Mouse (Mus musculus) mouse trophoblast stem cell (cell line): ENCODE measurements around the gene Mast1.
"Not testable (repeated sequence)": the region's sequence is repeated elsewhere in the genome, so short reads cannot be mapped to it uniquely, and the experiment has no call there.

ENCODE experiments used
- in situ Hi-C, 2 experiments: fragments of 300-500 bp; cut with MseI, MboI; formaldehyde crosslinking; loops; 2 replicates in 1 of 2; 3 replicates in 1 of 2; pipeline ENCODE4 v1.15.1; 2025

The Mast1 gene

DNA sequence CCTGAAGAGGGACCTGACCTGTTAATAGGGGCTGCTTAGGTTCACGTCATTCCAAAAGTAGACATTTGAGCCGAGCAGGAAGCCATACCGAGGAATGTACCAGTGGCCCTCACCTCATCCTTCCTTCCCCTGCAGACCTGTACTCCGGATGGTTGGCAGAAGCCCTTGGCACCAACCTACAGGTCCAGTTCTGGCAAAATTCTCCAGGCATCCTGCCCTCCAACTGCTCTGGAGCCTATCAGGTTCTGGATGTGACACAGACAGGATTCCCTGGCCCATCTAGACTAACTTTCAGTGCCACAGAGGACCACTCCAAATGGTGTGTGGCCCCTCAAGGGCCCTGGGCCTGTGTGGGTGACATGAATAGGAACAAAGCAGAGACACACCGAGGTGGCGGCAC, 26.6 kb downstream of the Mast1 start:
- in situ Hi-C loops, result no loop called here

DNA sequence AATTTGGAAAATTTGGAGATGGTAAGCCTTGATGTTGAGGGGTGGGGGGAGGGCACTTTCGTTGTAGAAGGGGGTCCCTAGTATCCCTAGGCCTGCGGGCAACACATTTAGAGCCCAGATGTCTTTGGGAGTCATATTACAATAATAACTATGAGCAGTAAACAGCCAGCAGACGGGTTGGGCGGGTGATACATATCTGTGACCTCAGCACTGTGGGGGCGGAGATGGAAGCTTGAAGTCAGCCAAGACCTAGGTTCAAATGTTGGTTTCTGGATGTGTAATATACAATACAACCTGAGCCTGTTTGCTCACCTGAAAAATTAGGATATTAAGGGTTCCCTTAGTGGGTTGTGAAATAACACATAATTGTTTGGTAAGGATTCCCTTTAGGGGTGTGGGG, 27.2 kb downstream of the Mast1 start:
- in situ Hi-C loops, result no loop called here

- in situ Hi-C loops, result no loop called here
Observed at GRCm38 (mm10) chr8:84909162-84909767, 27.9 kb downstream of the Mast1 start.

DNA sequence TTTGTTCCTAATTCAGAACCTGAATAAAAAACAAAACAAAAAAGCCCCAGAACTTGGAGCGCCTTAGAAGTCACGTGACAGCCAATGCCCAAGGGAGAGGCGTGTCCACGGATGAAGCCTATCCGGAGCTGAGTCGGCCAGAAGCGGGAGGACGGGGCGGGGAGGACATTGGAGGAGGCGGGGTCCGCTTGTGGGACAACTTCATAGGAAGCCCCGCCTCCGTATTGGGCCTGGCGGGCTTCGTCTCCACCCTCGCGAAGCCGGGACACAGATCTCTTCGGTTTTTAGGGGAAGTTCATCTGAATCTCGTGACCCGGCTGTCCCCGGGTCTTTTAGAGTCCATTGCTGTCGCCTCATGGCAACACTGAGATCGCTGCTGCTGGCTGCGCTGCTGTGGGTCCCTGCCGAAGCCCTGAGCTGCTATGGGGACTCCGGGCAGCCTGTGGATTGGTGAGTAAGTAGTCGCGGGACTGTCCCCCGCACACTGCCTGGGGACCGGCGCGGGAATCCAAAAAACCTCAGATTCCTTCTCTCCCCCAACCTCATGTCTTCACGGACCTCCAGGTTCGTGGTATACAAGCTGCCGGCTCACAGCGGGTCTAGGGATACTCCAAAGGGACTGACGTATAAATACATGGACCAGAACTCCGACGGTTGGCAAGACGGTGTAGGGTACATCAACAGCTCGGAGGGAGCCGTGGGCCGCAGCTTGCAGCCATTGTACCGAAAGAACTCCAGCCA, 28.6 kb downstream of the Mast1 start, which contains the start of gene Dnase2a:
Gene Dnase2a (plus strand): TSS at position 140 of the 741 bp plus-strand sequence.
- in situ Hi-C loops, result no loop called here

- in situ Hi-C loops, result not testable (repeated sequence)
Observed at GRCm38 (mm10) chr8:84907979-84908378, 29.2 kb downstream of the Mast1 start.

- in situ Hi-C loops, result no loop called here
Observed at GRCm38 (mm10) chr8:84907493-84907892, 29.7 kb downstream of the Mast1 start.

GRCm38 (mm10) chr8:84907037-84907436, 30.1 kb downstream of the Mast1 start:
- in situ Hi-C loops, result no loop called here

- in situ Hi-C loops, result no loop called here
Observed at GRCm38 (mm10) chr8:84904351-84904750, 32.8 kb downstream of the Mast1 start.

GRCm38 (mm10) chr8:84902920-84903661, 34.1 kb downstream of the Mast1 start:
- in situ Hi-C loops, result no loop called here

- in situ Hi-C loops, result no loop called here
Observed at GRCm38 (mm10) chr8:84902367-84902919, 34.7 kb downstream of the Mast1 start.

DNA sequence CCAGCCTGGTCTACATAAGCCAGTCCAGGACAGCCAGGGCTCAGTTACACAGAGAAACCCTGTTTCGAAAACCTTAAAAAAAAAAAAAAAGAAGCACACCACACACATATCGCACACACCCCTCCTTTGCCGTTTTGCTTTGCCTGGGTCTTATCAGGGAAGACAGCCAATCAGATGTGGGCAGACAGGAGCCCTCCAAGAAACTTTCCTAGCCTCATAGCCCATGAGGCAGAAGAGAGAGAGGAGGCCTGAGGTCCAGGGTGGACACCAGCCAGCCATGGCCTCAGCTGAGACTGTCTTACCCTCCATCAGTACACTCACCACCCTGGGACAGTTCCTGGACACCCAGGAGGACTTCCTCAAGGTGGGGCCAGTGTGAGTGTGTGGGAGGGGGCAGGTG, 35.4 kb downstream of the Mast1 start, which contains the start of gene Klf1:
Gene Klf1 (plus strand): TSS at position 177 of the 400 bp plus-strand sequence.
- in situ Hi-C loops, result no loop called here

DNA sequence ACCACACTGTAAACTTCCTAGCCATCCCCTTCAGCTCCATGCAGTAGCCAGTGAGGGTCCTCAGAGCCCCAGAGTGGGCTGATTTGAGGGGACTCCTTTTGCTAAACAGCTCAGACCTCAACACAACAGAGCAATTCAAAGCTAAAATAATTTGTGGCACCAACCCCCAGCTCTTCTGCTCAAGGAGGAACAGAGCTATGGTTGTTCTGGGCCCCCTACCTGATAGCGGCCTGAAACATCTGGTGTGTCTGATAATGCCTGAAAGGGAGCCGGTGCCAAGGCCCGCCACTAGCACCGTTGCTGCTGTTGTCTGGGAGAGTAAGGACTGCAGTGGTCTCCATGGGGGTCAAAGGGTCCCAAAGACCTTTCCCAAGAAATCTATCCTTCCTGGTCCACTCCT, 36.1 kb downstream of the Mast1 start:
- in situ Hi-C loops, result no loop called here

- in situ Hi-C loops, result no loop called here
Observed at GRCm38 (mm10) chr8:84895963-84896362, 41.2 kb downstream of the Mast1 start.

GRCm38 (mm10) chr8:84893709-84894134, 43.4 kb downstream of the Mast1 start, which contains the start of gene Gcdh:
Gene Gcdh (minus strand): TSS chr8:84893921.
- in situ Hi-C loops, result no loop called here

GRCm38 (mm10) chr8:84892993-84893708, 44.0 kb downstream of the Mast1 start:
- in situ Hi-C loops, result no loop called here

DNA sequence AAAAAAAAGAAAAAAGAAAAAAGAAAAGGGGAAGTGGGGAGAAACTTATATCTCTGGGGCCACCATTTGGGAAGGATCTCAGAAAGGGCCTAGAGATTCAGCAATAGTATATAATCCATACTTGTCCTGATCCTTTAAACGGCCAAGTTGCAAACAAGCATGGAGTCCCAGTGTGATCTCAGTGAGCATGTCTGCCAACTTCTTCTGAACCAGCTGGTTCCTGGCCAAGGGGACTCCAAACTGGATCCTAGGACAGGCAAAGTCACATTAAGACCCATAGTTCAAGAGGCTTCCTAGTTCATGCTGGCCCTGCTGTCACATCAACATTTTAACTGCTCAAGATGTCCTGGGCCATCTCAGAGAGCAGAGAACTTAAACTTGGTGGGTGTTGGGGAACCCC, 48.0 kb downstream of the Mast1 start:
- in situ Hi-C loops, result no loop called here

DNA sequence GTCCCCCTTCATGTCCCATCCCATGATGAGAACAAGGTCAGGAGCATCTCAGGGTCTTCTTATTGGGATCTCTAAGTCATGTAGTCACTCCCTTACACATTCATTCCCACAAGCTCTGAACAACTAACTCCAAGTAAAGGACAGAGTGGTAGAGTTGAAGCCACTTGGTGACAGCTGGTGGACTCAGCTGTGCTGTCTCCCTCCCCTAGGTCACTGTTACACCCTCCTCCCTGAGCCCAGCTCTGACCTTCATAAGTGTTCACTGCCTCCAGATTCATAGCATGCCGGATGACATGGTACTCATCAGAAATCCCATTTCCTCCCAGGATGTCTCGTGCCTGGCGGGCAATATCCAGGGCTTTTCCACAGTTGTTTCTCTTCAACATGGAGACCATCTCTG, 48.9 kb downstream of the Mast1 start:
- in situ Hi-C loops, result no loop called here

DNA sequence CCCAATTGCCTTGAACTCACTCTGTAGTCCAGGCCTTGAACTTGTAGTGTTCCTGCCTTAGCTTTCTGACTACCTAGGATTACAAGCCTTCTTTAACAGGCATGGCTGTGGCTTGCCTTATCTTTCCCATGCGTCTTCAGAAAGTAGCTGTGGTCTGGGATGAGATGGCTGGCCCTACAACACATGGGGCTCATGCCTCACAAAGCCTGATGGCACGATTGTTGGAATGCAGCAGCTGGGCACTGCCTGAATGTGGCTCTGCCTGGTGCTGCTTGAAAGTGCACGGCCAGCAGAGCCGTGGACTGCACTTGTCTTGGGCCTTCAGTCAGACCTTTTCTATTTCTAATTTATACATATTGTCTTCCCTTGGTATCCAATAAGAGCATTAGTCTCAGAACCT, 52.4 kb downstream of the Mast1 start:
- in situ Hi-C loops, result no loop called here

DNA sequence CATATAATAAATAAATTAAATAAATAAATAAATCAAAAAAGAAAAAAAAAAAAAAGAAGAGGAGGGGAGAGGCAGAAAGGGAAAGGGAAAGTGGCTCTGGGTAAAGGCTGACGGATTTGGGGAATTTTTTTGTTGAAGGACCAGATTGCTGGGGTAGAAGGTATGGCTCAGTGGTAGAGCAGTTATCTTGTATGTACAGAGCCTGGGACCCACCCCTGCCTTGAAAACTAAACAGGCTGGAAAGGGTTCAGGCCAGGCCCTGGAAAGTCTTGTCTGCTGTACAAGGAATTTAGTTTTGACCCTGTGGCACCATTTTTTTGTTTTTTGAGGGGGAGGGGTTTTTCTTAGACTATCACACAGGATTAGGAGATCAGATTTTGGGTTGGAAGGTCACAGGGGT, 58.2 kb downstream of the Mast1 start:
- in situ Hi-C loops, result no loop called here

DNA sequence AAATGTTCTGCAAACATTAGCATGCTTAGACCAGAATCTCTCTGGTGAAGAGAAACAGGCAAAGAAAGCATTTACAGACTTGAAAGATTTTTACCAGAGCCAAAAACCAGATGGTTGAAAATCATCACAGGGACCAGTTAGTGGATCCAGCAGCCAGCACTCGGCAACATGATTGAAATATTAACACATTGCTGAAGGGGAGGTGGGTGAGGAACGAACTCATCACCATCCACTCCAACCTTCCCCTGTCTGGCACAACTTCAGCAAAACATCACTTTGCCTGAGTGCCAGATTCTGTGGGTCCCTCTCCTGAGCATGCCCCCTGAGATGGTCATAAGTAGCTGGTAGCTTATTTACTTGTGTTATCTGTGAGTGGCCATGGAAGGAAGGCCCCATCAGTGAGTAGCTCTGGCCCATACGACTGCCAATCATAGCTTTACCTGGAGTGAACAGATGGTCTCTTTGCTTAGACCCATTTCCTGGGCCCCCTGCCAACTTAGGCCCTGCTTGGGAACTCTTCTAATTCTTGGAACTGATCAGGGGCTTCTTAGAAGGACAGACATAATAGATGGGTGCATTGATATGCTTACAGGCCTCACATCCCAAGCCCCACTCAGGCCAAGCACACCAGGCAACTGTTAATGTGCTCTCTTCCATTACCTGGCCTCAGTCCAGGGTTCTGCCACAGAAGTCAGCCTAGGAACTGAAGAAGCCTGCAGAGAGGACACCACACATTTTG, 59.7 kb downstream of the Mast1 start:
- in situ Hi-C loops, result no loop called here

- in situ Hi-C loops, result no loop called here
Observed at GRCm38 (mm10) chr8:84874339-84874738, 62.8 kb downstream of the Mast1 start.
